ENCODE assay signal across 11 mouse cellular contexts in the genomic region with DNA sequence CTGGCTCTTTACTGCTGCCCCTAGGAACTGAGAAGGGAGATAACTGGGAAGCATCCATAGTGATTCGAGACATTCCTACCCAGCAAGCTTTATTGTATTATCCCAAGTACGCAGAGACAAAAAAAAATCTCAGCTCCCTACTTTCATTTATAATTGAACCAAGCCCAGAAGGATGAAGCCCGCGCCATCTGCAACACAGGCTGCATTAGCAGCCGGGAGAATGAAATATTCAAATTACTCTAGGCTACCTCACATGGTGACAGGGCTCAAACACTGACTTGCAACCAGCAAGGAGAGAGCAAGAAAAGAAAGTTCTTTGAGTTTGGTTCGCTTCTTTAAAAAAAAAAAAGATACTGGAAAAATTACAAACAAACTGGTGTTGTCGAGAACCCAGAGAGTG.
A peak's percentile ranks its signal among the peaks of the same experiment; 100 is the strongest.
DNase-seq lines count a peak whose midpoint lies in the region; ATAC-seq and TF ChIP-seq lines count a peak whose summit lies in the region.
"Had no signal": no experiment of that assay in that cellular context is flagged by ENCODE, and none has a peak within 500 bp of the region (broad histone marks: within the 10 kb centered on the region; RNA-seq: fewer than 3 reads in every experiment).

No protein-coding gene starts in this region.

- no peaks in the 10 kb centered on the region for H3K9me3 ChIP-seq in lung, embryonic 14.5 days (ENCODE audit: low read depth, low read length)
- H3K9me3 ChIP-seq in hindbrain, embryonic 13.5 days, result no peaks in the 10 kb centered on the region
- no peaks in the 10 kb centered on the region for H3K9me3 ChIP-seq in neural tube, embryonic 13.5 days

- no peak overlapping the region for H3K4me3 ChIP-seq in lung, embryonic 14.5 days (ENCODE audit: low read depth, low read length)
- no peak overlapping the region for H3K4me3 ChIP-seq in hindbrain, embryonic 13.5 days
- H3K4me3 ChIP-seq in neural tube, embryonic 13.5 days, result no peak overlapping the region

- peak overlapping the region; percentile 40; the same call in 1 of the 2 replicates for H3K4me2 ChIP-seq in lung, embryonic 14.5 days
- H3K4me2 ChIP-seq in hindbrain, embryonic 13.5 days, result 0 out of 2 replicates have a peak overlapping the region, but pooled peaks have one; percentile 6
- no peak overlapping the region for H3K4me2 ChIP-seq in neural tube, embryonic 13.5 days

- no peaks in the 10 kb centered on the region for H3K27me3 ChIP-seq in lung, embryonic 14.5 days (ENCODE audit: insufficient read depth, low read length)
- H3K27me3 ChIP-seq in hindbrain, embryonic 13.5 days, result no peaks in the 10 kb centered on the region
- H3K27me3 ChIP-seq in neural tube, embryonic 13.5 days, result no peaks in the 10 kb centered on the region

- ATAC-seq in lung, embryonic 14.5 days (ENCODE audit: insufficient read depth), result peak; percentile 36; the same call in 1 of the 2 replicates
- no peak for ATAC-seq in hindbrain, embryonic 13.5 days (ENCODE audit: low FRiP score)
- ATAC-seq in neural tube, embryonic 13.5 days (ENCODE audit: low read depth), result no peak

- H3K9ac ChIP-seq in lung, embryonic 14.5 days, result no peak overlapping the region
- no peak overlapping the region for H3K9ac ChIP-seq in hindbrain, embryonic 13.5 days
- H3K9ac ChIP-seq in neural tube, embryonic 13.5 days, result no peak overlapping the region

- H3K36me3 ChIP-seq in lung, embryonic 14.5 days (ENCODE audit: insufficient read depth), result peaks cover 2% of the 10 kb centered on the region; the same call in 1 of the 2 replicates
- H3K36me3 ChIP-seq in hindbrain, embryonic 13.5 days, result no peaks in the 10 kb centered on the region
- H3K36me3 ChIP-seq in neural tube, embryonic 13.5 days, result no peaks in the 10 kb centered on the region

- DNase-seq in cerebellum, postnatal 10 days, result peak; percentile 47 to 49
- DNase-seq in cerebellum, adult 11 months, result no peak
- peak; percentile 75 for DNase-seq in lung, embryonic 14.5 days
- DNase-seq in lung, postnatal 4 days, result no peak
- no peak for DNase-seq in cerebellum, adult 9-10 months
- no peak for DNase-seq in MN1 (ENCODE audit: low spot score)
- DNase-seq: kidney, adult 9 months; lung, adult 18-20 months; thymus, postnatal 25 days had no signal

- peaks cover 13% of the 10 kb centered on the region for H3K4me1 ChIP-seq in lung, embryonic 14.5 days (ENCODE audit: insufficient read depth)
- H3K4me1 ChIP-seq in hindbrain, embryonic 13.5 days (replicated peaks), result peaks cover 79% of the 10 kb centered on the region
- peaks cover 75% of the 10 kb centered on the region for H3K4me1 ChIP-seq in neural tube, embryonic 13.5 days (replicated peaks)

- no peak for TF ChIP-seq CTCF in lung, embryonic 14.5 days (IDR thresholded peaks at IDR 0.05; ENCODE audit: low read depth)

- WGBS in lung, embryonic 14.5 days, result 36% methylated on average over 7 of the region's 7 CpGs
- 28% methylated on average over 7 of the region's 7 CpGs for WGBS in hindbrain, embryonic 13.5 days
- 31% methylated on average over 7 of the region's 7 CpGs for WGBS in neural tube, embryonic 13.5 days

- peak overlapping the region; percentile 21; the same call in 1 of the 2 replicates for H3K27ac ChIP-seq in lung, embryonic 14.5 days (ENCODE audit: low read depth)
- H3K27ac ChIP-seq in hindbrain, embryonic 13.5 days, result peak overlapping the region; percentile 68
- 0 out of 2 replicates have a peak overlapping the region, but pooled peaks have one; percentile 6 for H3K27ac ChIP-seq in neural tube, embryonic 13.5 days (replicated peaks)

Comparison
In these comparisons a context has a peak if more than half of its experiments do, and no peak if none do; other contexts are left out.
1. DNase-seq: peak in cerebellum, postnatal 10 days (2 of 2) and lung, embryonic 14.5 days (single experiment); none in cerebellum, adult 11 months (single experiment), lung, postnatal 4 days (0 of 2), cerebellum, adult 9-10 months (single experiment) and MN1 (single experiment).
2. H3K27ac ChIP-seq: peak in every context shown above with its lines; median percentile 68 in hindbrain, embryonic 13.5 days; 21 in lung, embryonic 14.5 days; 6 in neural tube, embryonic 13.5 days.